In genomic region chr2:35265296-35265695, GRCm38 (mm10) we compare ENCODE assay signal across 7 mouse cellular contexts. TPM values are rescaled to one million over a fixed set of nuclear protein-coding genes. Genes with fewer than 3 reads are reported as not detected.
DNase-seq lines count a peak whose midpoint lies in the region; ATAC-seq and TF ChIP-seq lines count a peak whose summit lies in the region.

No protein-coding gene starts in this region.

- no peak overlapping the region for H3K9ac ChIP-seq in heart, embryonic 12.5 days
- peak overlapping the region; percentile 54; the same call in 1 of the 2 replicates for H3K9ac ChIP-seq in stomach, embryonic 16.5 days (ENCODE audit: low read length)

- WGBS in heart, embryonic 12.5 days = 44% methylated on average over 8 of the region's 8 CpGs
- 32% methylated on average over 8 of the region's 8 CpGs for WGBS in stomach, embryonic 16.5 days

- no peak for TF ChIP-seq POLR2A in testis, adult 2 months (IDR thresholded peaks at IDR 0.05; ENCODE audit: control insufficient read depth, low read depth, low read length)

- no peak overlapping the region for H3K4me3 ChIP-seq in testis, adult 2 months (ENCODE audit: control insufficient read depth, low read depth, low read length)
- no peak overlapping the region for H3K4me3 ChIP-seq in heart, embryonic 12.5 days
- H3K4me3 ChIP-seq in stomach, embryonic 16.5 days (replicated peaks; ENCODE audit: low read length) = no peak overlapping the region

- no peaks in the 10 kb centered on the region for H3K9me3 ChIP-seq in heart, embryonic 12.5 days (replicated peaks)
- H3K9me3 ChIP-seq in stomach, embryonic 16.5 days (replicated peaks; ENCODE audit: control insufficient read depth, low read length) = no peaks in the 10 kb centered on the region

- no peak overlapping the region for H3K27ac ChIP-seq in testis, adult 2 months (ENCODE audit: control insufficient read depth, insufficient read depth, low read depth, low read length)
- H3K27ac ChIP-seq in heart, embryonic 12.5 days (ENCODE audit: poor library complexity, severe bottlenecking) = no peak overlapping the region
- peak overlapping the region; percentile 10 for H3K27ac ChIP-seq in stomach, embryonic 16.5 days (ENCODE audit: low read length)

- 0 out of 2 replicates have a peak, but pooled peaks have one; percentile 43 for ATAC-seq in heart, embryonic 12.5 days (ENCODE audit: insufficient number of reproducible peaks, low FRiP score)
- peak; percentile 92 for ATAC-seq in megakaryocyte progenitor cell, adult 5-6 weeks (replicated peaks; ENCODE audit: poor library complexity)
- peak; percentile 56; the same call in 1 of the 2 replicates for ATAC-seq in stomach, embryonic 16.5 days (ENCODE audit: insufficient read depth, low FRiP score)

- H3K4me2 ChIP-seq in heart, embryonic 12.5 days = no peak overlapping the region
- H3K4me2 ChIP-seq in stomach, embryonic 16.5 days (ENCODE audit: low read depth, low read length) = peak overlapping the region; percentile 23; the same call in 1 of the 2 replicates

- DNase-seq in testis, postnatal 10 days (ENCODE audit: low spot score) = no peak
- peak; percentile 61 for DNase-seq in embryo, embryonic 11.5 days (ENCODE audit: low read depth, low spot score)
- peak; percentile 69 for DNase-seq in kidney, postnatal 14 days

- peak; percentile 25; the same call in 1 of the 2 replicates for TF ChIP-seq CTCF in testis, adult 2 months (IDR thresholded peaks at IDR 0.05; ENCODE audit: control insufficient read depth, insufficient read depth, insufficient replicate concordance, low read depth, low read length)

- H3K36me3 ChIP-seq in testis, adult 2 months (ENCODE audit: control insufficient read depth, insufficient read depth, low read length) = no peaks in the 10 kb centered on the region
- H3K36me3 ChIP-seq in heart, embryonic 12.5 days = no peaks in the 10 kb centered on the region
- H3K36me3 ChIP-seq in stomach, embryonic 16.5 days (ENCODE audit: control insufficient read depth, insufficient read depth, low read length) = no peaks in the 10 kb centered on the region

- H3K4me1 ChIP-seq in testis, adult 2 months (ENCODE audit: control insufficient read depth, insufficient read depth, low read length) = peaks cover 9% of the 10 kb centered on the region
- H3K4me1 ChIP-seq in heart, embryonic 12.5 days (replicated peaks) = peaks cover 70% of the 10 kb centered on the region
- peaks cover 51% of the 10 kb centered on the region for H3K4me1 ChIP-seq in stomach, embryonic 16.5 days (ENCODE audit: control insufficient read depth, insufficient read depth, low read length)

- no peaks in the 10 kb centered on the region for H3K27me3 ChIP-seq in testis, adult 2 months (ENCODE audit: control insufficient read depth, insufficient read depth, low read length)
- H3K27me3 ChIP-seq in heart, embryonic 12.5 days (replicated peaks) = no peaks in the 10 kb centered on the region
- H3K27me3 ChIP-seq in stomach, embryonic 16.5 days (ENCODE audit: control insufficient read depth, insufficient read depth, low read length) = no peaks in the 10 kb centered on the region

RNA-seq across cellular contexts. Expression of gene Gsn, which starts 9.1 kb away (rescaled TPM):
- 49.9 and 88.6 TPM in 2 replicates for polyA plus RNA-seq in testis, adult 2 months (2012; rRNA removed)
- 186 and 190 TPM in 2 replicates for polyA plus RNA-seq in heart, embryonic 12.5 days (2016; fragmentation: Nextera tagmentation; extraction: Ambion mirVana)
- total RNA-seq in megakaryocyte progenitor cell, adult 5-6 weeks (2015) = 6.9 and 10.0 TPM in 2 replicates
- total RNA-seq in megakaryocyte progenitor cell, adult 5-6 weeks (2017) = 12.5 TPM in 2 replicates
- 386 and 449 TPM in 2 replicates for polyA plus RNA-seq in stomach, embryonic 16.5 days (2015; fragmentation: Nextera tagmentation; extraction: Ambion mirVana)
